Mouse (Mus musculus) G1E (cell line): ENCODE results near the gene 2010111I01Rik. TPM values are rescaled to one million over a fixed set of nuclear protein-coding genes. Genes with fewer than 3 reads are reported as not detected.

Experiments used
- ATAC-seq: 2 replicates; pipeline ENCODE4 v1.8.0; 2016; ENCODE audit warnings: mild to moderate bottlenecking; ENCODE audit not compliant: insufficient number of reproducible peaks, poor library complexity, low FRiP score, severe bottlenecking; ENCODE audit errors: extremely low read depth
- DNase-seq: peaks from one replicate; pipeline ENCODE4 v3.0.0; 2012; ENCODE audit warnings: low spot score
- H3K27me3 ChIP-seq: 2 replicates; pipeline ENCODE4 v1.6.1; 2012; ENCODE audit warnings: mild to moderate bottlenecking, low read length, inconsistent platforms; ENCODE audit not compliant: insufficient read depth
- H3K36me3 ChIP-seq: replicated peaks from 2 replicates; pipeline ENCODE3; 2012; ENCODE audit warnings: mild to moderate bottlenecking, inconsistent platforms
- H3K4me1 ChIP-seq: 2 replicates; pipeline ENCODE4 v1.6.1; 2012; ENCODE audit warnings: low read depth, low read length, inconsistent platforms, mixed read lengths; ENCODE audit not compliant: insufficient read depth
- H3K4me3 ChIP-seq: 2 replicates; pipeline ENCODE4 v1.5.1; 2012; ENCODE audit warnings: low read depth, mild to moderate bottlenecking, inconsistent platforms, low read length, moderate library complexity, mixed read lengths
- H3K9me3 ChIP-seq: replicated peaks from 2 replicates; pipeline ENCODE4 v1.6.1; 2012; ENCODE audit warnings: inconsistent platforms
- CTCF ChIP-seq: IDR thresholded peaks from 2 replicates; pipeline ENCODE4 v1.5.1; 2012; ENCODE audit warnings: low read depth, low read length, inconsistent platforms, mixed read lengths
- GATA1 ChIP-seq: IDR thresholded peaks from 2 replicates; pipeline ENCODE4 v1.6.1; 2012; ENCODE audit warnings: borderline replicate concordance, low read length, inconsistent platforms, mixed read lengths
- GATA2 ChIP-seq: IDR thresholded peaks from 2 replicates; pipeline ENCODE4 v1.6.1; 2012; ENCODE audit warnings: low read depth, low read length, inconsistent platforms, borderline replicate concordance
- POLR2AphosphoS5 ChIP-seq: IDR thresholded peaks from 2 replicates; pipeline ENCODE4 v1.6.1; 2012; ENCODE audit warnings: low read depth, low read length, inconsistent platforms; ENCODE audit not compliant: insufficient replicate concordance
- TAL1 ChIP-seq: conservative IDR thresholded peaks from 2 replicates; pipeline ENCODE4 v1.6.1; 2012; ENCODE audit warnings: low read depth, low read length, inconsistent platforms, mixed read lengths
- polyA plus RNA-seq: library from polyadenylated mRNA; stranded (reverse); fragments of >175 nt; gene quantifications from 2 replicates; pipeline ENCODE4 v1.2.3, GENCODE M21; 2012
- total RNA-seq, 2 experiments: library from RNA; stranded (forward) in 1 of 2; stranded (reverse) in 1 of 2; fragments of 200-1000 nt in 1 of 2; fragments of >200 nt in 1 of 2; fragmentation: Nextera tagmentation in 1 of 2; gene quantifications; 2 replicates each; pipeline ENCODE4 v1.2.3; 2014 to 2017

The 2010111I01Rik gene
- total and polyA plus RNA-seq, 3 experiments: 14.7 to 57.2 (median 22.2) TPM

DNA sequence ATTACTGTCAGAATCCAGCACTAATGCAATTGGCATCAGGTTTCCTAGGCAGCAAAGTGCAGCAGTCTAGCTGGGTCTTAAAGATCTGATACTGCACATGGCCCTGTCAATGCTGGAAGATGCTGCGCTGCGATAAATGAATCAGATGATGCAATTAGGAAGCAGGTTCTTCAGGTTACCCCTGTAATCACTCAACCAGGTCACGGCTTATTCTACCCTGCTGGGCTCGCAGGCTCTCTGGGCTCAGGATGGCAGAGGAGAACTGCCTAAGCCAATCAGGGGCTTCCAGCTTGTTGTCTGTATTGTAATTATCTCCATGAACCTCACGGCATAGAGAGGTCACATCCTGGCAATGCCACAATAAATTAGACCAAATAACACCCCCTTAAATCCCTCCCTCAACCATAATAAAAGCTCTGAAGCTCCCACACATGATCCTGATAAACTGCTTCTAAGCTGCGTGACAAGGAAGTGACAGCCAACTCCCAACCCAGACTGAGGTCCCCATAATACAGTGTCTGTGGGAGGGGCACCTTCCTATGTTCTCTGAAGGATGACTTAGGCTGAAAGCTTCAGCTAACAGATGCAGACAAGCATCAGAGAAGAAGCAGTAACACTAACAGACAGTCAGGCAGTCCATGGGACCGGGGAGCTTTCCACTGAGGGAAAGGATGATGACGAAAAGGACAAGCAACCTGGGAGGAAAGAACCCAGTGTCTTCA lies 372.7 kb downstream of the 2010111I01Rik start:
- DNase-seq: no peak
- no peaks in the 10 kb centered on the region for H3K27me3 ChIP-seq
- no peaks in the 10 kb centered on the region for H3K9me3 ChIP-seq
- no peak overlapping the region for H3K4me3 ChIP-seq
- no peak for TF ChIP-seq TAL1
- TF ChIP-seq GATA2: no peak
- TF ChIP-seq POLR2AphosphoS5: no peak
- no peak for TF ChIP-seq GATA1
- TF ChIP-seq CTCF: no peak
- H3K36me3 ChIP-seq: peaks cover 26% of the 10 kb centered on the region
- H3K4me1 ChIP-seq: 0 out of 2 replicates have a peak, but pooled peaks cover 2% of the 10 kb centered on the region
- ATAC-seq: no peak

DNA sequence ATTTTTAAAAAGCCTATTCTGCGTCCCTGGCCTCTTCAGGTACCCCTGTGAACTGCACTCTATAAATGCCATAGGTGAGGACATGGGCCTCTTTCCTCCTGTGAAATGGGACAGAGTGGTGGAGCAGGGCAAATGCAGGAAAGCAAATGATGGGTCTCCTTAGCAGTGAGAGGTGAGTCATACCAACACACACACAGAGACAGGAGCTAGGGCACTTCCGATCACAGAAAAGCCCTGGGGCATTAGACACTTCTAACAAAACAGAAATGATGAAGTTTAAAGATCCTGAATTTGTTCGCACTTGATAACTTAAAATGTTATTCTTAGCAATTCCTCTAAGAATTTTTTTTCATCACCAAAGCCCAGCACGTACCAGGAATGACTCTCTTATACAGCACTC lies 375.3 kb downstream of the 2010111I01Rik start:
- DNase-seq (no peak), ATAC-seq (no peak)
- H3K4me3 ChIP-seq: no peak overlapping the region
- H3K36me3 ChIP-seq: peaks cover 32% of the 10 kb centered on the region
- H3K27me3 ChIP-seq: no peaks in the 10 kb centered on the region
- H3K4me1 ChIP-seq: 0 out of 2 replicates have a peak, but pooled peaks cover 2% of the 10 kb centered on the region
- TF ChIP-seq POLR2AphosphoS5 (no peak), CTCF (no peak), GATA2 (no peak), GATA1 (no peak), TAL1 (no peak)
- no peaks in the 10 kb centered on the region for H3K9me3 ChIP-seq

DNA sequence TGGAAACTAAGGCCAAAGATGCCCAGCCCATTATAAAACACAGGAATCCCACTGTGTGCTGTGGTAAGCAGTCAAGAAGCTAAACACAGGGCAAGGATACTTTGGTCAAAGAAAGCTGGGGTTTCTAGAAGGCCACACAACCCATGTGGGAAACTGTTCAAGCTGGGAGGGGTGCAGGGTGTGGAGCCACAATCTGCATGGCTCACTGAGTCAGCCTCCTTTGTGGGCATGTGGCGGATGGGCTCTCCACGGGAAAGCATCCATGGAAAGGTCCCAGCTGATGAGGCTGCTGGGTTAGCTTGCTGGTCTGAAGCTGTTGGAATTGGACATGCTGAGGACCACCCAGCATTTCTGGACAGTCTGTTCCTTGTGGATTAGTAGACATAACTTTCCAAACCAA lies 378.1 kb downstream of the 2010111I01Rik start:
- no peak for ATAC-seq
- no peak for DNase-seq

DNA sequence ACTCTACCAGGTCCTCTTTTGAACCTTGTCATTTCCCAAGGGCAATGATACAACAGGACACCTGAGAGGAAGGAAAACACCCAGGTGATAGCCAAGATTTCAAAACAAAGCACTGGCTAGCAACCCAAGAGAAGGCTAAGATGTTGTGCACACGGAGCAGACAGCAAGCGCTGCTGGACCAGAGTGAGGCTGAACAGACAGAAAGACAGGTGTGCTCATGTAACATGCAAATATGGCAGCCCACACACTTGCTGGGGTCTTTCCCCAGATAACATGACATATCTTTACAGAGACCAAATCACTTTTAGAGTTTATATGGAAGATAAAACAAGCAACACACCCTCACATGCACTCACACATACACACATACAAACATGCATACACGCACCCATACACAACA lies 379.8 kb downstream of the 2010111I01Rik start:
- ATAC-seq: no peak
- no peak overlapping the region for H3K4me3 ChIP-seq

More for the DNA sequence above, 378.1 kb downstream of the 2010111I01Rik start:
- Histone ChIP-seq H3K9me3 (no peaks in the 10 kb centered on the region), H3K4me1 (peaks cover 7% of the 10 kb centered on the region; the same call in 1 of the 2 replicates), H3K4me3 (no peak overlapping the region), H3K27me3 (no peaks in the 10 kb centered on the region), H3K36me3 (peaks cover 25% of the 10 kb centered on the region)
- TF ChIP-seq POLR2AphosphoS5: no peak

DNA sequence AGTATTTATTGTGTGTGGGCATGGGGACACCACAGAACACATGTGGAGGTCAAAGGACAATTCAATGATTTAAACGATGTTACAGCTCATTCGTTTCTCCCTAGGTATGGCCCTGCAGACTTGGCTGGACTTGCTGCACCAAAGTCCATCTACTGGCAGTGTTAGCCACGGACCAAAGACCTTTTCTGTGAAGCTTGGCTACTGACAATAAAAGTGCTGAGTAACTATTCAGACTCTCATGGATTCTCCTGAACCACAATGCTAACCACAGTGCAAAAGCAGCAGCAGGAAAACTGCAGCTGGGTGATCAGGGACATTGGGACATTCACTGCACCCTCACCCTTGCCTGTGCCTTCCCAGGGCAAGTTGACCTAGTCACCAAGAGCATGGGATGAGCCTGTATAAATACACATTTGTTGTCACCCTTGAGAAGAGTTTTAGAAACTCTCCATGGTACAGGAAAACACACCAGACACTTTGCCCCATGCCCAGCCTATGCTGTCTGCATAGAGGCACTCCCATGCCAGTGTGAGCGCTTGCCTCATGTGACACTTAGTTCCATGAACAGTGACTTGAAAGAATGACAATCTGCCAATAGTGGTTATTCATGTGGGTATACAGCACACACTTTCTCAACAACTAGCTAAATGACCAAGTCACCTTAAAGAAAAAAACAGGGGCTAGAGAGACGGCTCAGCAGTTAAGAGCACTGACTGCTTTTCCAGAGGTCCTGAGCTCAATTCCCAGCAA lies 381.0 kb downstream of the 2010111I01Rik start:
- peaks cover 7% of the 10 kb centered on the region; the same call in 1 of the 2 replicates for H3K4me1 ChIP-seq
- no peaks in the 10 kb centered on the region for H3K9me3 ChIP-seq
- ATAC-seq (no peak), DNase-seq (no peak)
- peaks cover 19% of the 10 kb centered on the region for H3K36me3 ChIP-seq
- no peak overlapping the region for H3K4me3 ChIP-seq
- TF ChIP-seq GATA2 (no peak), CTCF (no peak), TAL1 (no peak), GATA1 (no peak), POLR2AphosphoS5 (no peak)
- no peaks in the 10 kb centered on the region for H3K27me3 ChIP-seq

More for the DNA sequence above, 379.8 kb downstream of the 2010111I01Rik start:
- H3K4me1 ChIP-seq: peaks cover 7% of the 10 kb centered on the region; the same call in 1 of the 2 replicates
- peaks cover 22% of the 10 kb centered on the region for H3K36me3 ChIP-seq
- TF ChIP-seq GATA2: no peak
- TF ChIP-seq GATA1: no peak
- no peak for TF ChIP-seq CTCF
- TF ChIP-seq POLR2AphosphoS5: no peak
- TF ChIP-seq TAL1: no peak
- no peaks in the 10 kb centered on the region for H3K27me3 ChIP-seq
- no peak for DNase-seq
- no peaks in the 10 kb centered on the region for H3K9me3 ChIP-seq

DNA sequence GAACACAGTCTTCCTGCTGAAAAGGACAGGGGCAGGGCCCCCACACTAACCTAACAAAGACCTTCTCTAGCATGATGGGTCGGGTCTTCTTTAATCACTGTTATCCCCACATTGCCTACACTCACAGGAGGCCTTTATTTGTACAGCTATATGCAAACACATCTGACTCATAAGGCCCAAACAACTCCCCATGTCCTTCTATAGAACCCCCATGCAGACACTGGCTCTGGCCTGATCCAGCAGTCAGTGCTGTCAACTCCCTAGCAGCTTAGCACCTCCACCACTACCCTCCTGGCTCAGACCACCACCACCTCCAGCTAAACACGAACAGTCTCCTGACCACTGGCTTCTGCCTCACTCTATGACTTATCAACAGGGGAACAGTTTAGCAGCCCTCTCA lies 382.9 kb downstream of the 2010111I01Rik start:
- no peak overlapping the region for H3K4me3 ChIP-seq
- peaks cover 5% of the 10 kb centered on the region; the same call in 1 of the 2 replicates for H3K4me1 ChIP-seq
- peaks cover 13% of the 10 kb centered on the region for H3K36me3 ChIP-seq
- DNase-seq (no peak), ATAC-seq (no peak)
- TF ChIP-seq POLR2AphosphoS5 (no peak), TAL1 (no peak), GATA1 (no peak), CTCF (no peak), GATA2 (no peak)
- H3K27me3 ChIP-seq: no peaks in the 10 kb centered on the region
- H3K9me3 ChIP-seq: no peaks in the 10 kb centered on the region
